Mouse (Mus musculus) megakaryocyte, embryonic 14.5 days (primary cell): ENCODE data around the gene Dclk1.

Experiments
- FLI1 ChIP-seq: IDR thresholded peaks from 2 replicates; pipeline ENCODE4 v1.6.1; 2012; ENCODE audit warnings: low read length, inconsistent platforms, mixed read lengths
- GATA1 ChIP-seq: IDR thresholded peaks from 3 replicates; pipeline ENCODE4 v1.6.1; 2012; ENCODE audit warnings: mixed read lengths, low read length, inconsistent platforms, borderline replicate concordance

- TF ChIP-seq FLI1, result no peak
- TF ChIP-seq GATA1, result no peak
Observed at GRCm38 (mm10) chr3:55241730-55242421, at the start of gene Dclk1.
